Mouse (Mus musculus) embryo, embryonic 11.5 days (tissue): ENCODE results near the gene Gm6902.
"Not testable (repeated sequence)": the region's sequence is repeated elsewhere in the genome, so short reads cannot be mapped to it uniquely, and the experiment has no call there.

ENCODE experiments used
- DNase-seq: peaks from one replicate; pipeline ENCODE4 v3.0.0-alpha.2; 2012; ENCODE audit warnings: low read depth, low spot score

The Gm6902 gene

GRCm38 (mm10) chr7:23278800-23279199 is at the start of gene Gm6902:
Gene Gm6902, minus strand, starts transcription at chr7:23278900.
- DNase-seq: not testable (repeated sequence)

- DNase-seq: not testable (repeated sequence)
These were observed 22.2 kb upstream of the Gm6902 start, which contains the start of gene Nlrp4e for GRCm38 (mm10) chr7:23300892-23301291. Gene Nlrp4e, plus strand, starts transcription at chr7:23301192.

GRCm38 (mm10) chr7:23251582-23251981 is 27.1 kb downstream of the Gm6902 start, which contains the start of gene Vmn1r166:
Gene Vmn1r166, minus strand, starts transcription at chr7:23251682.
- not testable (repeated sequence) for DNase-seq
